Mouse (Mus musculus) C2C12 (cell line): ENCODE measurements around the gene Fv1. TPM values are rescaled to one million over a fixed set of nuclear protein-coding genes. Genes with fewer than 3 reads are reported as not detected.

ENCODE experiments used
- H3K27me3 ChIP-seq: one replicate; pipeline ENCODE4 v1.6.1; 2011; ENCODE audit not compliant: control insufficient read depth, insufficient read depth, insufficient read length
- H3K36me3 ChIP-seq: one replicate; pipeline ENCODE4 v1.6.1; 2011; ENCODE audit not compliant: control insufficient read depth, insufficient read depth
- H3K4me3 ChIP-seq: one replicate; pipeline ENCODE4 v1.5.1; 2011; ENCODE audit warnings: mild to moderate bottlenecking, control low read depth; ENCODE audit not compliant: poor library complexity, insufficient read depth, severe bottlenecking
- H3K79me2 ChIP-seq: one replicate; pipeline ENCODE4 v1.6.1; 2011; ENCODE audit not compliant: control insufficient read depth, insufficient read depth
- H3K79me3 ChIP-seq: one replicate; pipeline ENCODE4 v1.6.1; 2011; ENCODE audit warnings: low read depth, control low read depth
- H3ac ChIP-seq: one replicate; pipeline ENCODE3; 2011; ENCODE audit warnings: low read depth; ENCODE audit not compliant: control insufficient read depth, insufficient read length
- CEBPB ChIP-seq: IDR thresholded peaks from one replicate; pipeline ENCODE4 v1.6.1; 2011; ENCODE audit warnings: low read depth, mild to moderate bottlenecking, control low read depth, moderate library complexity
- CTCF ChIP-seq: IDR thresholded peaks from one replicate; pipeline ENCODE4 v1.5.1; 2011; ENCODE audit not compliant: control insufficient read depth, insufficient read depth, insufficient read length
- FOSL1 ChIP-seq: IDR thresholded peaks from one replicate; pipeline ENCODE4 v1.8.0; 2011; ENCODE audit warnings: mild to moderate bottlenecking, low read length; ENCODE audit not compliant: poor library complexity, insufficient read depth, severe bottlenecking
- MAX ChIP-seq: IDR thresholded peaks from one replicate; pipeline ENCODE4 v1.6.1; 2011; ENCODE audit warnings: mild to moderate bottlenecking, control low read depth
- MYOD1 ChIP-seq: IDR thresholded peaks from one replicate; pipeline ENCODE4 v1.6.1; 2011; ENCODE audit warnings: low read depth; ENCODE audit not compliant: control insufficient read depth, insufficient read length
- MYOG ChIP-seq: IDR thresholded peaks from one replicate; pipeline ENCODE4 v1.6.1; 2011; ENCODE audit not compliant: control insufficient read depth, insufficient read length; ENCODE audit errors: extremely low read depth
- USF1 ChIP-seq: IDR thresholded peaks from one replicate; pipeline ENCODE4 v1.6.1; 2011; ENCODE audit warnings: low read depth, mild to moderate bottlenecking, control low read depth, moderate library complexity
- polyA plus RNA-seq: library from polyadenylated mRNA; unstranded; fragments of >200 nt; fragmentation: generic; extraction: Trizol; gene quantifications from one replicate; pipeline ENCODE4 v1.2.1, GENCODE M21; 2012; ENCODE audit warnings: missing spikeins

Gene Fv1
- polyA plus RNA-seq, 1 experiment: 4.6 TPM

GRCm38 (mm10) chr4:147867563-147868449 is 973 bp upstream of the Fv1 start:
- Histone ChIP-seq H3ac (peak overlapping the region; percentile 88), H3K36me3 (peaks cover 17% of the 10 kb centered on the region), H3K79me3 (peaks cover 22% of the 10 kb centered on the region), H3K27me3 (no peaks in the 10 kb centered on the region), H3K4me3 (peak overlapping the region; percentile 86), H3K79me2 (peaks cover 21% of the 10 kb centered on the region)
- TF ChIP-seq MAX (no peak), CTCF (no peak), FOSL1 (no peak), CEBPB (no peak), MYOG (no peak), USF1 (no peak), MYOD1 (no peak)

GRCm38 (mm10) chr4:147869238-147869637 is 459 bp downstream of the Fv1 start:
- no peaks in the 10 kb centered on the region for H3K27me3 ChIP-seq
- peaks cover 21% of the 10 kb centered on the region for H3K79me2 ChIP-seq
- H3K4me3 ChIP-seq: peak overlapping the region; percentile 79
- H3K36me3 ChIP-seq: peaks cover 32% of the 10 kb centered on the region
- no peak for TF ChIP-seq CEBPB
- no peak for TF ChIP-seq MAX
- no peak for TF ChIP-seq MYOD1
- no peak for TF ChIP-seq FOSL1
- no peak for TF ChIP-seq USF1
- no peak for TF ChIP-seq CTCF
- TF ChIP-seq MYOG: no peak
- H3ac ChIP-seq: peak overlapping the region; percentile 44
- H3K79me3 ChIP-seq: peaks cover 22% of the 10 kb centered on the region

- no peaks in the 10 kb centered on the region for H3K79me2 ChIP-seq
- no peaks in the 10 kb centered on the region for H3K27me3 ChIP-seq
- no peak overlapping the region for H3K4me3 ChIP-seq
- H3K36me3 ChIP-seq: peaks cover 75% of the 10 kb centered on the region
- no peak for TF ChIP-seq FOSL1
- H3ac ChIP-seq: no peak overlapping the region
- peaks cover 3% of the 10 kb centered on the region for H3K79me3 ChIP-seq
Measured at GRCm38 (mm10) chr4:147875852-147876575, 7.2 kb downstream of the Fv1 start.

GRCm38 (mm10) chr4:147878537-147878936 is 9.8 kb downstream of the Fv1 start:
- peaks cover 84% of the 10 kb centered on the region for H3K36me3 ChIP-seq
- no peaks in the 10 kb centered on the region for H3K79me3 ChIP-seq
- TF ChIP-seq FOSL1 (no peak), CEBPB (no peak), CTCF (no peak), MYOD1 (no peak), USF1 (no peak), MAX (no peak), MYOG (no peak)
- H3K79me2 ChIP-seq: no peaks in the 10 kb centered on the region
- no peak overlapping the region for H3K4me3 ChIP-seq
- no peak overlapping the region for H3ac ChIP-seq
- H3K27me3 ChIP-seq: no peaks in the 10 kb centered on the region

GRCm38 (mm10) chr4:147879456-147879855 is 10.7 kb downstream of the Fv1 start:
- Histone ChIP-seq H3K27me3 (no peaks in the 10 kb centered on the region), H3K79me3 (no peaks in the 10 kb centered on the region), H3ac (no peak overlapping the region), H3K79me2 (no peaks in the 10 kb centered on the region), H3K36me3 (peaks cover 84% of the 10 kb centered on the region), H3K4me3 (no peak overlapping the region)
- TF ChIP-seq USF1 (no peak), CEBPB (no peak), MAX (no peak), MYOD1 (no peak), CTCF (no peak), FOSL1 (no peak), MYOG (no peak)

GRCm38 (mm10) chr4:147879865-147880264 is 11.1 kb downstream of the Fv1 start:
- H3K4me3 ChIP-seq: no peak overlapping the region
- TF ChIP-seq CEBPB: no peak
- TF ChIP-seq MYOG: no peak
- H3K79me2 ChIP-seq: no peaks in the 10 kb centered on the region
- H3K36me3 ChIP-seq: peaks cover 84% of the 10 kb centered on the region
- no peaks in the 10 kb centered on the region for H3K27me3 ChIP-seq
- no peak overlapping the region for H3ac ChIP-seq
- no peaks in the 10 kb centered on the region for H3K79me3 ChIP-seq
